Mouse (Mus musculus): ENCODE data around the gene Gsg1l.

GRCm38 (mm10) chr7:125972776-125973175 lies 109.4 kb downstream of the Gsg1l start:
- no peak for TF ChIP-seq CTCF (IDR thresholded peaks at IDR 0.05; ENCODE audit: insufficient read depth, low read length)
- no peak for TF ChIP-seq POLR2A (IDR thresholded peaks at IDR 0.05; ENCODE audit: borderline replicate concordance, extremely low read depth, low read depth, low read length)
